Mouse (Mus musculus) large intestine, adult 2 months (tissue): ENCODE measurements around the gene Zfp523. TPM values are rescaled to one million over a fixed set of nuclear protein-coding genes. Genes with fewer than 3 reads are reported as not detected.
"Not testable (repeated sequence)": the region's sequence is repeated elsewhere in the genome, so short reads cannot be mapped to it uniquely, and the experiment has no call there.

ENCODE experiments used
- DNase-seq: peaks from one replicate; pipeline ENCODE4 v3.0.0-alpha.2; 2012; ENCODE audit warnings: low read depth, low spot score
- WGBS: fragments of 180-500 bp; shearing (Covaris S2); methylation state at CpG from one replicate; pipeline ENCODE4 v1.1.7; 2018; 5-methylcytosine and 5-hydroxymethylcytosine counted together
- polyA plus RNA-seq: library from polyadenylated mRNA; depleted of rRNA; stranded (reverse); fragments of >200 nt; gene quantifications from 2 replicates; pipeline ENCODE4 v1.2.3, GENCODE M21; 2012

Zfp523 gene
- polyA plus RNA-seq, 1 experiment, result 21.2 TPM

DNA sequence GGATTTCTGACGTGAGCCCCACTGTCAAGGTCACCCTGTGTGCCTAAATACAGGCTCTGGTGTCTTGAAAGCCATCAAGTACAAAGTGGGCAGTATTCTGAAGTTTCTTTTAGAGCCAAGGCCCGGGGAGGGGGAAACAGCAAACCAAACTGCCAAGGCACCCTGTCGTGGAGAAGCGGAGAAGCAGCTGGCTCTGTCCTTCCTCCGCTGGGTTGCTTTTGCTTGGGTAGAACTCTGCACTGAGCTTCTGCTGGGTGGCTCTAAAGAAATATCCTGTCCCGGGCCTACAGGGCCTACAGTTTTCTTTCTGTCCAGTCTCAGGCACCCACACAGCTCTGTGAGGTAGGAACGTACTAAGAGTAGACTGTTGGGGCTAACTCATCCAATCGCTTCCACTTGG, 30.2 kb downstream of the Zfp523 start:
- DNase-seq, result no peak

DNA sequence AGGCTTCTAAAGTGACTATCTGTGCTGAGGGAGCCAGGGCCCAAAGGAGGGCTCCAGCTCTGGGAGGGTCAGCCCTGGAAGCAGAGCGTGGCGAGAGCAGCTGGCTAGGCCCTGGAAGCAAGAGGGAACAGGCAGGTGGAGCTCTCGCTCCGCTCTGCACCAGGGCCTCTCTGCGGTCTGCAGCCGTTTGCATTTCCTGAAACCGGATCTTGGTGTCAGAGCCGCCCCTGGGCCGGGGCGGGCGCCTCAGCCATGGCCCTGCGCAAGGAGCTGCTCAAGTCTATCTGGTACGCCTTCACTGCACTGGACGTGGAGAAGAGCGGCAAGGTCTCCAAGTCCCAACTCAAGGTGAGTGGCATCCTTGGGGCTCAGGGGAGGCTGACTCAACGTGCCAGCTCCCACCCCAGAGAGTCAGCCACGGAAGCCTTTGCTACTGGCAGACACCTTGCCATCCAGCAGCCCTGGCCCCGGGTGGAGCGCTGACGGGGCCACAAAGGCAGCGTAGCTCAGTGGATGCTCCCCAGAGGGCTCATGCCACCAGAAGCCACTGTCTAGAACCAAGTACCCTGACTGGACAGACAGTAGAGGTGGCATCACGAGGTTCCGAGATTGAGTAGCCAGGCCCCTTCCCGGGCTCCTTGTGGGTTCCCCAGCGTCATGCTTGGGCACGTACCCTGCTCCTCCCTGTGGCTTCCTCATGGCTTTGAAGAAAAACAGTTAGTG, 30.8 kb downstream of the Zfp523 start, which contains the start of gene Def6:
Def6 (plus strand) TSS at position 188 of the 723 bp plus-strand sequence.
- 21% methylated on average over 26 of the region's 26 CpGs for WGBS
- DNase-seq, result no peak

More for the DNA sequence above, 30.2 kb downstream of the Zfp523 start:
- WGBS, result 67% methylated on average over 8 of the region's 8 CpGs

DNA sequence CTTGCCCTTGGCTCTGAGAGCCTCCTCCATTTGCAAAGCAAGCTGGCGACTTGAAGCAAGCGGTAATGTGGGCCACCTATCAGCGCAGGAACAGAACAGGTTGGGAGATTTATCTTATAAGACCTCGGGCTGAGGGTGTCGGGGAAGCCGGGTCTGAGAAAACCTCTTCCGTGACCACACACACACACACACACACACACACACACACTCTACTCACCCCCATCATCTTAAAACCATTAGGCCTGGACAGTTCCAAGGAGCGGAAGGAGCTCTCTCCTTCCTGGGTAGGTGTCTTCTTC, 31.3 kb downstream of the Zfp523 start:
- no peak for DNase-seq
- 78% methylated on average over 8 of the region's 8 CpGs for WGBS

DNA sequence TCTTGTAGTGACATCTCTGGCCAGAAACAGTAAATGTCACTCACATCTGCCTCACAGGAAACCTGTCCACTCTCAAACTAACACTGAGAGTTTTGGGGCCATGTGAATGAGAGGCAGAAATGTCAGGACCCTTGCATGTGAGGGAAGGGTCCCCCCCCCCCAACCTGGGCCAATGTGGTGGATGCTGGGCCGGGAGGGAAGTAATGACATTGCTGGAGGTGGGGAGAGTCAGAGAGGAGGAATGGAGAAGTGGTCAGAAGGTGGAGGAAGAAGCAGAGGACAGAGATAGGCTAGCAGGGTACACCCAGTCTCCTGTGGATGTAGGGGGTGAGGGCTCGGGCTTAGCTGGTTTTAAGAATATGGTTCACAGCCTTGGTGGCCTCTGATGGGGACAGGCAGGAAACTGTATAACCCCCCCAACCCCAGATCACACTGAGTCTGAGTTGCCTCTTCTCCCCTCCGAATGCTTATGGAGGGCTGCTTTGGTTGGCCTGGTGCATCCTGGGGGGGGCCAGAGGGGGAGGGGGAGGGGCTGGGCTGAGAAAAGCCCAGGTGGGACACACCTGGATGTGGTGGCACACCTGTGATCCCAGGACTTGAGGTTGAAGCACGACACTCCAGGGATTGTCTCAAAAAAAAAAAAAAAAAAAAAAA, 32.7 kb downstream of the Zfp523 start:
- no peak for DNase-seq
- WGBS, result 67% methylated on average over 4 of the region's 4 CpGs

DNA sequence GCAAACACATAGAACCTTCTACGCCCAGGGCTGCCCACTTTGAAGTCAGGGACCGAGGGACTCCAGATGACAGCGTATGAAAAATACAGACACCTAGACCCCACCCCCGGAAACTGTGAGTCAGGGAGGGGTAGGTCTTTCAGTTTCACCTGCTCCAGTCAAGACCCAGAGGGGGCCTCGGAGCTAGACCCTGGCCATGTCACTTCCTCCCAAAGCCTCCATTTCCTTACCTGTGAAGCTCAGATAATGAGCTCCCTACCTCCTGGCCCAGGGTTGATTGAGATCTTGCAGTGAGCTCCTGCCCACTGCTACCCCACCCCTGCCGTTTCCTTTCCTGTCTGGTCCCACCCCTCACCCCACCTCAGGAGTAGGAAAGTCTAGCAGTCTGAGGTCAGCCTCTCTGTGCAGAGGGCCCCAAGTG, 35.0 kb downstream of the Zfp523 start:
- 58% methylated on average over 6 of the region's 6 CpGs for WGBS
- no peak for DNase-seq

DNA sequence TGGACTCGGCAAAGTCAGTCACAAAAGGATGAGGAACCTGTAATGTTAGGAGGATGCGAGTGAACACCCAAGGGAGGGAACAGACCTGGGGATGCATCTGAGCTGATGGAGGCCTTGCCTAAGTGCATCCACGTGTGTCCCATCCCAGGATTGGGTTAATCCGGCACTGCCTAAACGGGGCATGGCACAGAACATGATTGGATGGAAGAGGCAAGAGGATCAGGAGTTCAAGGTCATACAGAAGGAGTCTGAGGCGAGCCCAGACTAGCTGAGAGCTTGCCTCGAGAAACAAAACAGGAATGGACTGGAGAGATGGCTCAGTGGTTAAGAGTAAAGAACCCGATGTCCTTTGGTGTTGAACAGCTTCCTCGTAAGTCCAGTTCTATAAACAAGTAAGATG, 35.5 kb downstream of the Zfp523 start:
- no peak for DNase-seq
- WGBS, result 41% methylated on average over 9 of the region's 9 CpGs

DNA sequence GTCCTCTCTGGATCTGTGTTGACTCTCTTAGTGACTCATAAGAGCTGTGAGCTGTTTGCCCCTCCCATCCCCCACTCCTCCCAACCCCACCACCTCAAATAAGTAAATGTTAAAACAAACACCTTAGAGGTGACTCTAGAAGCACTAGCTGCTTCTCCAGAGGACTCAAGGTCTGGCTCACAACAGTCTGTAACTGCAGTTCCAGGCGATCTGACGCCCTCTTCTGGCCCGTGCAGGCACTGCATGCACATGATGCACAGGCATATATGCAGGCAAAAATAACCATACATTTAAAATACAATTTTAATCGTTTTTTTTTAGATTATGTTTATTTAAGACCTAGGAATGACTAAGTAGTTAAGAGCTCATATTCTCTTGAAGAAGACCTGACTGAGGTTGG, 36.3 kb downstream of the Zfp523 start:
- 25% methylated on average over 4 of the region's 4 CpGs for WGBS
- no peak for DNase-seq

DNA sequence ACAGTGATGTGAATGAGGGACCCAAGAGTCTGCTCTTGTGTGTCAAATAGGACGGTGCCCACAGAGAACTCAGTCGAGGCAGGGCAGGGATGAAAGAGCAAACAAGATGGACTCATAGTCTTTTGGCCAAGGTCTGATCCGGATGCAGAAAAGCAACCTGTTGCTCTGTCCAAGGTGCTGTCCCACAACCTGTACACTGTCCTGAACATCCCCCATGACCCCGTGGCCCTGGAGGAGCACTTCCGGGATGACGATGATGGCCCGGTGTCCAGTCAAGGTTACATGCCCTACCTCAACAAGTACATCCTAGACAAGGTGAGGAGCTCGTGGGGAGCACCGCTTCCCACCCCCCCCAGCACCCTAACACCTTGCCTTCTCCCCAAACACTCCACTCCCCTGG, 39.9 kb downstream of the Zfp523 start:
- 79% methylated on average over 9 of the region's 9 CpGs for WGBS
- no peak for DNase-seq

DNA sequence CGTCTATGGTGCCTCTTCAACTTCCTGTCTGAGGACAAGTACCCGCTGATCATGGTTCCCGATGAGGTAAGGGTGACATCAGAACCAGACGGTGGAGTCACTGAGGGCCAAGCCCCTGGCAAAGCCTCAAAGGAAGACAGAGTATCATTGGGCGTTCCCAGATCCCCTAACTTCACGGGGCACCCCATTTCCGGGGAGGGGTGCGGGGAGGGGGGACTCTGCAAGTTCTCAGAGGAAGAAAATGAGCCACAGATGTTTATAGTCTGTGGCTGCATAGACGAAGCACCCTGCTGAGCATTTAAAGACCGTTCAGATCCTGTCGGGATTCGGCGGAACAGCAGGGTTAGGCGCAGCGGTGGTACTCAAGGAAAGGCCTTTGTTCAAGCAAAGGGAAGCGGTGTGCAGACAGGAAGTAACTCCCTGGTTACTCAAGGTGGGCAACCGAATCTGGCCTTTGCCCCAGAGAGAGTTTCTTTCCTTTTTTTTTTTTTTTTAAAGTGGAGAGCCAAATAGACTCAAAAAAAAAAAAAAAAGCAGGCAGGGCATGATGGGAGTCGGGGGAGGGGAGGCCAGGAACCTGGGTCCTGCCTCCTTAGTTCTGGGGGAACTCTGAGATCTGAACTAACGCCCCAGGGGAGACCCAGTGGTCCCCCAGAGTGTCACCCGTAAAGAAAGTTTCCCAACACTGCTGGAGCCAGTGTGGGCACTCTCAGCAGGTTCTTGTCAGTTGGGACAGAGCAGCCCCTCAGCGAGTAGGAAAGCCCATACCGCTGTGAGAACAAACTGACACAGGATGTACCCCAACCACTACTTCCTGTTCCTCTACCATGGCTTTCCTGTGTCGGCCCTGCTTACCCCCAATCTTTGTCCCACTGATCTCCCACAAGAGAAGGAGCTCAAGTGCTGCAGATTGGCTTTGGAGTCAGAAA, 41.1 kb downstream of the Zfp523 start:
- DNase-seq, result no peak
- 28% methylated on average over 23 of the region's 23 CpGs for WGBS

DNA sequence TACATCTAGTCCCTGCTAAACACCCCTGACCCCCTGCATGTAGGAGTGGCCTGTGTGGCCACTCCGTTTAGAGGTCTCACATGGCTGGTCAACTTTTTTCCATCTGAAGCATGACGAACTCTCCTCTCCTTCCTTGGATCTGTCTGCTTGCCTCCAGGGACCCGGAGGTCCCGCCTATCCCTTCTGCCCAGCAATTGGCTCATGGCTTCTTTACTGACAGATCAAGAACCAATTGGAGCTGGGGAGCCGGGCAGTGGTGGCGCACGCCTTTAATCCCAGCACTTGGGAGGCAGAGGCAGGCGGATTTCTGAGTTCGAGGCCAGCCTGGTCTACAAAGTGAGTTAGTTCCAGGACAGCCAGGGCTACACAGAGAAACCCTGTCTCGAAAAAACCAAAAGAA, 45.5 kb downstream of the Zfp523 start:
- 92% methylated on average over 10 of the region's 10 CpGs for WGBS
- not testable (repeated sequence) for DNase-seq

DNA sequence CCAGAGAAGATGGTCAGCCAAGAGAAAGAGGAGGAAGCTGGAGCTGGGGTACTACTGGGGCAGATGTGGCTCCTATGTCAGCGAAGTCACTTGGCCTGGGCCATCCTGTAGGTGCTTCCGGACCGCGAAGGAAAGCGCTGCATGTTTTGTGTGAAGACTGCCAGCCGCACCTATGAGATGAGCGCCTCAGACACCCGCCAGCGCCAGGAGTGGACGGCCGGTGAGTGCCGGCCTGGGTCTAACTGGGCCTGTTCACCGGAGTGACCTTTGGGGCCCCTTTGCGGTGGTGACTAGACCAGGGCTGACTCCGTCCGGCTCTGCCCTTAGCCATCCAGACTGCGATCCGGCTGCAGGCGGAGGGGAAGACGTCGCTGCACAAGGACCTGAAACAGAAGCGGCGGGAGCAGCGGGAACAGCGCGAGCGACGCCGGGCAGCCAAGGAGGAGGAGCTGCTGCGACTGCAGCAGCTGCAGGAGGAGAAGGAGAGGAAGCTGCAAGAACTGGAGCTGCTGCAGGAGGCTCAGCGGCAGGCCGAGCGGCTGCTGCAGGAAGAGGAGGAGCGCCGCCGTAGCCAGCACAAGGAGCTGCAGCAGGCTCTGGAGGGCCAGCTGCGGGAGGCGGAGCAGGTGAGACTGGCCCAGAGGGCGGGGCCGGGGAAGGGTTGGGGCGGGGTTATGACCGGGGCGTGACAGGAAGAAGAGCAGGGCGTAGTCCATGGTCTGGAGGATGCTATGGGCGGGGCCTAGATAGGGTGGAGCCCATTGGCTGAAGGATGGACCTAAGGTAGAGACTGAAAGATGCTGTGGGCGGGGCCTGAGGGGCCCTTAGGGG, 46.8 kb downstream of the Zfp523 start:
- WGBS, result 1% methylated on average over 46 of the region's 46 CpGs
- peak; percentile 94 for DNase-seq

DNA sequence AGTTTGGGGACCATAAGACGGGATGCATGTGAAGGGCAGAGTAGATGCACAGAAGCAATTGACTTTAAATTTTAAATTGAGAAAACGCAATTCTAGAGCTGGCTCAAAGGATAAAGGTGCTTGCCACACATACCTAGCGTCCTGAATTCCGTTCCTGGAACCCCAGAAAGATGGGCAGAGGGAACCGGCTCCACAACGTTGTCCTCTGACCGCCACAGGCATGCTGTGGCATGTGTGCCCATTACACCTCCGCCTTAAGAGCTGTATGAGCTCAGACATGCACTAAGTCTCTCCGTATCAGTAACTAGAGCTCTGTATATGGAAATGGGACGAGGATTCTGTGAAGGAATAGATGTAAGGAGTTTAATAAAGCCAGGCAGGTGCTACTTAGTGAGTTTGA, 47.7 kb downstream of the Zfp523 start:
- DNase-seq, result no peak
- WGBS, result 77% methylated on average over 10 of the region's 10 CpGs

DNA sequence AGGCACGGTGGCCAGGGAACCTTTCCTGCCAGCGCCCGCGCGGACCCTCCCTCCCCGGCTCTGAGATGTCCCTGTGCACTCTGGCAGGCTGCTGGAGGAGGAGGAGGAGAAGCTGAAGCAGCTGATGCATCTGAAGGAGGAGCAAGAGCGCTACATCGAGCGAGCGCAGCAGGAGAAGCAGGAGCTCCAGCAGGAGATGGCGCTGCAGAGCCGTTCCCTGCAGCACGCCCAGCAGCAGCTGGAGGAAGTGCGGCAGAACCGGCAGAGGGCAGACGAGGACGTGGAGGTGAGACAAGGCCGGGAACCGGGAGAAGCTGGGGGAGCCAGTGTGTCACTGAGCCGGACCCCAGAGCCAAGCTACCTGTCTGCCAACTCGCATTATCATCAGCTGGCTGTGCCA, 49.1 kb downstream of the Zfp523 start:
- peak; percentile 74 for DNase-seq
- 1% methylated on average over 21 of the region's 21 CpGs for WGBS

DNA sequence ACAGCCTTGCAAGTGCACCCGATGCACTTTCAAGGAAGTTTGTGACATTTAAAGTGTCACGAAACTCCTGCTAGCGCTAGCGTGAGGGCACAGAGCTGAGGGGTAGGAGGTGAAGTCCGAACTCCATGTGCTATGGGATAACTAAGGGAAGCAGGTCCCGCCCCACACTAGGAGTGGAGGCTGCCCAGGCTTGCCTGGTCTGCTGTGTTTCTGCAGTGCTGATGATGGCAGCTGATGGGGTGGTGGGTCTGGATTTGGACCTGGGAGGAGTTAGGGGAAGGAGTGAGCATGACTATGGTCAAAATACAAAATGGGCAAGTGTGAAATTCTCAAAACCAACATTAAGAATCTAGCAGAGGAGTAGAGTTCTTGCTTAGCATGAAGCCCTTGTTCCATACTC, 53.6 kb downstream of the Zfp523 start:
- WGBS, result 32% methylated on average over 6 of the region's 6 CpGs
- no peak for DNase-seq

DNA sequence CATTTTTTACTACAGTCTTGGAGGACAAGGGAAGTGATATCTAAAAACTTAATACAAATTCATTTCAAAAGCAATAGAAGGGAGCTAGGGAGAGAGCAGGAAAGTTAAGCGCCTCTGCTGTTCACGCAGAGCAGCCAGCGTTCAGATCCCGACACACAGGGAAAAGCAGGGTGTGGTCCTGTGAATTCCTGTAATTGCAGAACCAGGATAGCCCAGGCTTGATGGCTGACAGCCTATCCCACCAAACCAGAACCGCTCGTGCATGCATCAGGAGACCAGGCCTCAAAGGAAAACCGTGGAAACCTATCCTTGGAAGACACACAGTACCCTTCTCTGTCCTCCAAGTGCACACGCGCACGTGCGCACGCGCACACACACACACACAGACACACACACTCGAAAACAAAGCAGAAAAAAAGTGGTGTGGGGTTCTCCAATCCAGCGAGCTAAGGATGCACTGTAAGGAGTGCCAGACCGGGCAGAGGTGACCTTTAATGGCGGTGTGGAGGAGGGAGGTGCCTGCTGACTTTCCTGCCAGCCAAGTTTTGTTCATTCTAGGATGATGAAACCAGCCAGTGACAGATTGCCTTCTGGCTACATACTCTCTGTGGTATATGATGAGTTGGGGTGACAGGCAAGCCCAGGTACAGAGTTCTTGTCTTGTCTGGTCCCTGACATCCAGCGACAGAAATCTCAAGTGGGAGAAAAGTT, 54.3 kb downstream of the Zfp523 start:
- 74% methylated on average over 18 of the region's 18 CpGs for WGBS
- DNase-seq, result no peak

DNA sequence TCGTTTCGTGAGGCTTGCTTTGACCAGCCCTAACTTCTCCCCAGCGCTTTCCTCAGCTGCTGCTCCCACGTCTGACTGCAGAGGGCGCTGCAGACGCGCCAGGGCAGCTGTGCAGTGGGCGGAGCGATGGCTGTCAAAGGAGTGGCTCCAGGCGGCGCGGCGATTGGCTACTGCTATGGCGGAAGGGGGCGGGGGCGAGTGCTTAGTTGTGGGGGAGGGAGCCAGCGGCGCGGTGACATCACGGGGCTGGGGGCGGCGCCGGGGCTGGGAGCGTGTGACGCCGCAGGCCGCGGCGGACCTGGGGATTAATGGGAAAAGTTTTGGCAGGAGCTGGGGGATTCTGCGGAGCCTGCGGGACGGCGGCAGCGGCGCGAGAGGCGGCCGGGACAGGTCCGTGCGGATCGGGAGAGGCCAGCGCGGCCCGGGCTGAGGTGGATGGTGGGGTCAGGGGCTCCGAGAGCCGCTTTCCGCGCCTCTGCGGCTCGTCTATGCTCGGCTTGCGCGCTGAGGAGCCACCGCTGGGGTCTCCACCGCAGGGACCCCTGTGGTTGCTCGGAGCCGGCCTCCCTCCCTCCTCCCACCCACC, 55.6 kb downstream of the Zfp523 start, which contains the start of gene Ppard:
Ppard (plus strand) TSS at position 226 of the 586 bp plus-strand sequence.
- WGBS, result 1% methylated on average over 57 of the region's 57 CpGs
- DNase-seq, result peak; percentile 86

DNA sequence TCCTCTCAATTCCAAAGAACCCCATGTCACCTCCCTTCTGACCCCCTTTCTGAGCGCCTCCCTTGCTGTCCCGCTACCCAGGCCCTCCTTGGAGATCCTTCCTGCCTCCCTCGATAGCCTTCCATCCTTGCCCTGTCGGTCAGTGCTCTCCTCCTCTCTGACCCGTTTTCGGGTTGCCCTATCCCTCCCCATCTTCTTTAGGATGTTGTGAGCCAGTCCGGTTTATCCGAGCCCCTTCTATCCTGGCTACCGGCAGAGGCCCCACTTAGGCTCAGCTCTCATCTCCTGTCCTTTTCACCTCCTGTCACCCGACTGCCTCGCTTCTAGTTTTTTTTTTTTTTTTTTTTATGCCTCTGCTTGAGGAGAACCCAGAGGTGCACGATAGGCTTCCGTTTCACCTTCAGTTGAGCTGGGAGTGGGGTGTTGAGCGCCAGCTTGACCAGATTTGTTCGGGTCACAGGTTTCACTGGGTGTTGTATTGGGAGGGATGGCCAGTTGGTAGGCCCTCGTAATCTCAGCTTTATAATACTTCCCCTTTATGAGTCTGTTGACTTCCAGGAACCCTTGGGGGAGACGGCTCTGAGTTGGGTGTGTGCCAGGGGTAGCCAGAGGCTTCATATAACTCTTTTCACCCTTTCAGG, 56.3 kb downstream of the Zfp523 start:
- DNase-seq, result no peak
- under 1% methylated on average over 17 of the region's 17 CpGs for WGBS

DNA sequence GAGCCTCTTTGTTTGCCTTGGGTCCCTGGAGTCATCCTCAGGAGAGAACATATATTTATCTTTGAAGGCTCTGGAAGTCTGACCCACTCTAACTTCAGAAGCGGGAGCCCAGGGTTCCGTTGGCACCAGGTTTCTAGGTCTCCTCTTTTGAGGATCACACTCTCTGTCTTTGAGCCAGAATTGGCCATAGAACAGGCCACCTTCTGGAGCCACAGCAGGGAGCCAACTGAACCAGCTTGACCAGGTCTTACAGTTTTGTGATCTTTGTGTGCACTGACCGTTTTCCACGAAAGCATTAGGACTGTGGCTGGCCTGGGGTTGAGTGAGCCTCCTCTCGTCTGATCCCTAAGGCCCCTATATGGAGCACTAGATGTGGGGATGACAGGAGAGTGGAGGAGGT, 57.7 kb downstream of the Zfp523 start:
- DNase-seq, result no peak
- WGBS, result 62% methylated on average over 5 of the region's 5 CpGs
